Mouse (Mus musculus) myocyte (in vitro differentiated cells): Measurements from ENCODE around the gene Creb5.

Experiments used
- CEBPB ChIP-seq: IDR thresholded peaks from 2 replicates; pipeline ENCODE4 v1.6.1; 2011; ENCODE audit warnings: mild to moderate bottlenecking, moderate library complexity; ENCODE audit not compliant: poor library complexity, insufficient read depth, severe bottlenecking
- E2F4 ChIP-seq: IDR thresholded peaks from one replicate; pipeline ENCODE4 v1.6.1; 2011; ENCODE audit warnings: mild to moderate bottlenecking, control low read depth, moderate library complexity; ENCODE audit not compliant: insufficient read depth
- MAX ChIP-seq: IDR thresholded peaks from one replicate; pipeline ENCODE4 v1.6.1; 2011; ENCODE audit warnings: low read depth, mild to moderate bottlenecking, control low read depth
- MYOD1 ChIP-seq, 3 experiments: IDR thresholded peaks; one replicate each; pipeline ENCODE4 v1.6.1; 2011; ENCODE audit warnings: control low read depth in 2 of 3, low read depth in 2 of 3, mild to moderate bottlenecking in 2 of 3, moderate library complexity in 1 of 3; ENCODE audit not compliant: insufficient read length in 2 of 3, control insufficient read depth in 1 of 3
- MYOG ChIP-seq, 3 experiments: IDR thresholded peaks; one replicate each; pipeline ENCODE4 v1.6.1; 2011; ENCODE audit warnings: control low read depth in 2 of 3, low read depth in 2 of 3, mild to moderate bottlenecking in 2 of 3; ENCODE audit not compliant: insufficient read length in 2 of 3, control insufficient read depth in 1 of 3, insufficient read depth in 1 of 3
- POLR2A ChIP-seq: IDR thresholded peaks from one replicate; pipeline ENCODE4 v1.6.1; 2011; ENCODE audit warnings: low read depth, mild to moderate bottlenecking, control low read depth, moderate library complexity; ENCODE audit not compliant: insufficient read length
- POLR2AphosphoS2 ChIP-seq: IDR thresholded peaks from one replicate; pipeline ENCODE4 v1.6.1; 2011; ENCODE audit warnings: low read depth, control low read depth; ENCODE audit not compliant: insufficient read length
- REST ChIP-seq: IDR thresholded peaks from one replicate; pipeline ENCODE4 v1.6.1; 2011; ENCODE audit warnings: mild to moderate bottlenecking, control low read depth, moderate library complexity; ENCODE audit not compliant: insufficient read depth, insufficient read length
- SRF ChIP-seq: IDR thresholded peaks from one replicate; pipeline ENCODE4 v1.6.1; 2011; ENCODE audit warnings: low read depth; ENCODE audit not compliant: control insufficient read depth, insufficient read length
- TCF12 ChIP-seq: IDR thresholded peaks from one replicate; pipeline ENCODE4 v1.6.1; 2011; ENCODE audit warnings: mild to moderate bottlenecking, control low read depth; ENCODE audit not compliant: poor library complexity, insufficient read depth, severe bottlenecking
- TCF3 ChIP-seq: IDR thresholded peaks from one replicate; pipeline ENCODE4 v1.6.1; 2011; ENCODE audit warnings: low read depth, control low read depth; ENCODE audit not compliant: insufficient read length
- USF1 ChIP-seq: IDR thresholded peaks from one replicate; pipeline ENCODE4 v1.6.1; 2011; ENCODE audit warnings: low read depth, mild to moderate bottlenecking, control low read depth, moderate library complexity

- no peak for TF ChIP-seq MAX
- TF ChIP-seq MYOD1 (IDR thresholded peaks at IDR 0.05; ENCODE audit: control insufficient read depth in 1 of 3, insufficient read length in 2 of 3, low read depth in 2 of 3) = no peak
- TF ChIP-seq POLR2A = no peak
- no peak for TF ChIP-seq REST
- TF ChIP-seq MYOG (IDR thresholded peaks at IDR 0.05; ENCODE audit: control insufficient read depth in 1 of 3, insufficient read depth in 1 of 3, insufficient read length in 2 of 3, low read depth in 2 of 3) = no peak
- TF ChIP-seq USF1 = no peak
- TF ChIP-seq E2F4 = no peak
- peak; percentile 42 for TF ChIP-seq SRF
- TF ChIP-seq TCF12 = no peak
- TF ChIP-seq POLR2AphosphoS2 = no peak
- TF ChIP-seq TCF3 = no peak
- TF ChIP-seq CEBPB = no peak
These were observed 210.9 kb downstream of the Creb5 start for GRCm38 (mm10) chr6:53497904-53498536.
